Mouse (Mus musculus) megakaryocyte, embryonic 14.5 days (primary cell): ENCODE data around the gene 4931440F15Rik.

ENCODE experiments used
- FLI1 ChIP-seq: IDR thresholded peaks from 2 replicates; pipeline ENCODE4 v1.6.1; 2012; ENCODE audit warnings: low read length, inconsistent platforms, mixed read lengths
- GATA1 ChIP-seq: IDR thresholded peaks from 3 replicates; pipeline ENCODE4 v1.6.1; 2012; ENCODE audit warnings: mixed read lengths, low read length, inconsistent platforms, borderline replicate concordance

DNA sequence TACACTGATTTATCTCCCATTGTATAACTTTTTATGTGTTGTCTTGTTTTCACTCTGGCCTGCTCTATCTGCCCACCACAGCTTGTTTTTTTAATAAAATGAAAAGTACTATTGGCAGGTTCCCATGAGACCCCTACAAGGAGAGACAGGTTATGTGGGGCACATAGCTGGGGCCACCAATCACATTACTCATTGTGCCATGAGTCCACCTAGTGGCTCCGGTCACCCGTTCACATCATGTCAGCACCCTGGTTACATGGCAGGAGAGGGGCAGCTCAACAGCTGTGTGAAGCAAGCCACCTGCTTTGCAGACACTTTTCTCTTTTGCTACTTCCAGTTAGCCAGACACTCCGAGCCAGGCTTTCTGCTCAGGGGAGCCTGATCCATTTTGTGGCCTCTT, 13.0 kb downstream of the 4931440F15Rik start:
- TF ChIP-seq GATA1 (no peak), FLI1 (no peak)
